Mouse (Mus musculus): Measurements from ENCODE around the gene Plcl1.

- TF ChIP-seq CTCF (IDR thresholded peaks at IDR 0.05; ENCODE audit: borderline replicate concordance, extremely low read depth, insufficient read depth, insufficient read length) (no peak), POLR2A (IDR thresholded peaks at IDR 0.05; ENCODE audit: borderline replicate concordance, extremely low read depth, insufficient read depth, insufficient read length, poor library complexity, severe bottlenecking) (no peak)
Measured at GRCm38 (mm10) chr1:55665828-55666673, 260.3 kb downstream of the Plcl1 start.

Data from brain, embryonic 14.5 days (tissue).